Mouse (Mus musculus): ENCODE results near the gene Mgat4e.
"Not testable (repeated sequence)": the region's sequence is repeated elsewhere in the genome, so short reads cannot be mapped to it uniquely, and the experiment has no call there.

Mgat4e gene

DNA sequence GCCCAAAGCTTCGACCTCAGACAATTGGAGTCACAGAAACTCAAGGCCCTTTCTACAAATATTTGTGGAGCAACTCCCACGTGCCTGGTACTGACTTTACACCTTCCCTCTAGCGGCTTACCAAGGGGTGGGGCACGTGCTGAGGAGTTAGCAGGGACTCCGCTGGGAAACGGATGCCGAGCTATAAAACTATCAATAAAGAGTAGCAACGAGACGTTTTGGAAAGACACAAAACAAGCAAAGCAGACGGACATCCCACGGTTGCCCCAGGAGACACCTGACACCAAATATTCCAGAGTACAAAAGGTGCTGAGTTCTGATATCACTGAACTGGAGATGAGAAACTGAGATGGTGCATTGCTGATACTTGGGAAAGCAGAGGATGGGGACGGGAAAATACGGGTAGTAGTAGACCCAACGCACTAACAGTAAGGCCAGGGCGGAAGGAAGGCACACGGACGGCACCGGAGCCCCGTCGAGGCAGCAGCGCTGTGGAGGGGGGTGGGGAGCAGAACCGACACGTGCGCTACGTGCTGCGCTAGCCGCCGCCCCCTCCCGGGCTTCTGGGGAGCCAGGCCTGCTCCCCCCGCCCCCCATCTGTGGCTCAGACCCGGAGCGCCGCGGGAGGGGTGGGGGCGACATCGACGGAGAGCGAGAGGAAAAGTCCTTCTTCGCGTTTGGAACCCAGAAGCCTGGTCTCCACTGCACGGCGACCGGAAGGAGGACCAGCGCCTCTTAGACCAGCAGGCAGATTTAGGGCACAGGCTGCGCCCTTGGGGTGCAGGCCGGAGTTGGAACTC lies 6.6 kb upstream of the Mgat4e start:
- peak; percentile 65 to 68 for DNase-seq

DNA sequence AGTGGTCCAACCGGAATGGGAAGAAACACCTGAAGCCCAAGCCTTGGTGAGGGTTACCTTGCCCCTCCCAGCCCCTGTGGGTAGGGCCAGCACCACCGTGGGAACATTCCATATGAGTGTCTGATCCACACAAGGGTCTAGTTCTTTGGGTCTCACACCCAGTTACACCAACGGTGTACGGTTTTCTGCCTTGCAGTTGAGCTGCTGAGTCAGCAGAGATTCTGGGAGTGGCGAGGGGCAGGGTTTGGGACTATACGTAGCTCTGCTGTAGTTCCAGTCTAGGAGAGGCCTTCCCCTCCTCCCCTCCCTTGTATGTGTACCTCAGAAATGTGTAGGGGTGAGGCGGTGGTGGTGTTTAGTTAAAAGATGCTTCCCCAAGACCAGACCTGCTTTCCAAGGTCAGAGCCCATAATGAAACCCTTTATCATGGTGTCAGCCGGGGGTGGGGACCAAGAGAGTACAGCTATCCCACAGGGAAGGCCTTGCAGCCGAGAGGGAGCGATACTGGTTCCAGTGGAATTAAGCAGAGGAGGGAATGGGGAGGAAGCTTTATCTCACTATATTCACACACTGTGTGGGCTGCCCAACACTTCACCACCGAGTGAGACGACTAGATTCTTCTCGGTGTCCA lies 5.9 kb upstream of the Mgat4e start:
- peak in 1 of 2 experiments; percentile 10 for DNase-seq

DNA sequence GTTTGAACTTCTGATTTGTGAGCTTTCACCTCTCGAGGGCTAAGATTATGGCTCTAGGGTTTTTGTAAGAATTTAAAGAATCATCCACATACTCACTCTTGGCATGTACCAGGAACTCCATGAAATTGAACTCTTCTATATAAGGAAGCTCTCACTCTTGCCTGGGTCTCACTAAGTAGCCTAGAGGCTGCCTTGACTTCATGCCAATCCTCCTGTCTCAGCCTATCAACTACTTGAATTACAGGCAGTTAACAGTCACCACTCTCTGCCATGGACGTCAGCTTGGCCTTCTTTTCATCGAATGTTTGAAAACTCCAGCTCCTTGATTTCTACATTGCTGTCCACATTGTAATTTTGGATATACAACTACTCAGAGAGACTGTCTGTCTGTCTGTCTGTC lies 2.9 kb upstream of the Mgat4e start:
- no peak for DNase-seq

DNA sequence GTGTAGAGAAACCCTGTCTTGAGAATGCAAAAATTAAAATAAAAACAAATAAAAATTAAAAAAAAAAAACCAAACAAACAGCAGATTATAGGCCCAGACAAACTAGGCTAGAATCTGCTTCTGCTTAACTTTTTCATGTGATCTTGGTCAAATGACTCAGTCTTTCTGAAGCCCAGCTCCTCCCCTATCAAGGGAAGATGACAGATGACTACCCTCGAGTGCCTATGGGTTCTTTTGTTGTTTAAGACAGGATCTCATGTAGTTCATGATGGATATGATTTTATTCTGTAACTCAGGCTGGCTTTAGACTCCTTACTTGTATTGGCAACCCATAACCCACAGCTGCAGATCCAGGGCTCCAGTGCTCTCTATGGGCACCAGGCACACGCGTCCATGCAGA lies 2.4 kb upstream of the Mgat4e start:
- DNase-seq, result no peak

DNA sequence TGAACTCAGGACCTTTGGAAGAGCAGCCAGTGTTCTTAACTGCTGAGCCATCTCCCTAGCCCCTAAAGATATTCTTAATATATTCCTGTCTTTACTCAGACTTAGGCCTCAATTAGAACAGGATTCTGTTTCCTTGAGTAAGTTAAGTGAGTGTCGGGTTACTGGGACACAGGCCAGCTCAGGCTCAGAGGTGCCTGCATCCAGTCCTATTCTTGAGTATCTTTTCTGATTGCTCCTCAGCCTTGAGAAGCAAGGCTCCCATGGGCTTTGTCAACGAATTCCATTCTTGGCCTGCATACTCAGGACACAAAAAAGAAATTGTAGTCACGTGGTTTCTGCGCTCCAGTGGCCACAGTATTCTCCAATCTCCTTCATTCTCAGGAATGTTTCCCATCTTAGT lies 1.3 kb downstream of the Mgat4e start:
- DNase-seq, result no peak

DNA sequence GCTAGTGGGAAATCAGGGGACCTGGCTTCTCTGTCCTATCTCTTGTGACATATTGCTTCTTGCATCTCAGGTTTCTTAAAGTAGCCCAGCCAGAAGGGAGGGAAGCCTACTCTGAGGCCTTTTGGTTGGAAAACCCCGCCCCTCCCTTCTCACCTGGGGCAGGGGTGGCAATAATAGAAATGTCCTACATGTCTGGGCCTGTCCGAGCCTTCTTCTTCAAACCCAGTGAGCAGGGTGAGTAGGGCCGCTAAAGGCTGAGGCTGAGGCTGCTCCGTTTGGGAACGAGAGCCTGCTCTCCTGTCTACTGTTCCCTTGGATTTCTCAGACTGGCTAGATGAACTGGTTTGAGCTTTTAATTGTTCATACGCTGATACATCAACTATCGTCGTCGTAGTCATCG lies 8.9 kb downstream of the Mgat4e start:
- DNase-seq, result no peak

DNA sequence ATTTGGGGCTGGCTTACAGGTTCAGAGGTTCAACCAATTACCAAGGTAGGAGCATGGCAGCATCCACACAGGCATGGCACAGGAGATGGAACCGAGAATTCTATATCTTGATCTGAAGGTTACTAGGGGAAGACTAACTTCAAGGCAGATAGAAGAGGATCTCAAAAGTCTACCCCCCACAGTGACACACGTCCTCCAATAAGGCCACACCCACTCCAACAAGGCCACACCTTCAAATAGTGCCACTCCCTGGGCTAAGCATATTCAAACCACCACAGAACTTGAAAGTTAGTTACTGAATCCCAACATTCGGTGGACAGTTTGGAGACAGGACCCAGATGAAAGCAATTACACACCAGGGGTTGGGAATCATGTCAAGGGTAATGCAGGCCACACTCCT lies 14.0 kb downstream of the Mgat4e start:
- no peak for DNase-seq

DNA sequence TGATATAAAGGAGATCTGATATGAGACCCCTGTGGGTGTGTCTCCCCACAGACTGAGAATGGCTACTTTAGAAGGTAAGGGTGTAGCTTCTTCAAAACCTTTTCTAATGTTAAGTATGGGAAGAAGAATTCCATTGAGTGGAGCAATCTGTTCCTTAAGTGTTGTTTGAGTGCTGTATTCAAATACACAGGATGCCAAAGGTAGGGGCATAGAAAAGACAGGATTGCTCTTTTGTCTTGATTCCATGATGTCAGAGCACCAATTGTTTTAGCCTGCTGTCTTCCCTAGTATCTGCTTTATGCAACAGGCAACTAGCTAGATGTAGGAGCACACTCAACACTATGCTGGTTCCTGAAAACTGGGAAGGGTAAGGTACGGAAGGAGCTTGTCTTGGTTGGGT lies 14.4 kb downstream of the Mgat4e start:
- DNase-seq, result no peak

DNA sequence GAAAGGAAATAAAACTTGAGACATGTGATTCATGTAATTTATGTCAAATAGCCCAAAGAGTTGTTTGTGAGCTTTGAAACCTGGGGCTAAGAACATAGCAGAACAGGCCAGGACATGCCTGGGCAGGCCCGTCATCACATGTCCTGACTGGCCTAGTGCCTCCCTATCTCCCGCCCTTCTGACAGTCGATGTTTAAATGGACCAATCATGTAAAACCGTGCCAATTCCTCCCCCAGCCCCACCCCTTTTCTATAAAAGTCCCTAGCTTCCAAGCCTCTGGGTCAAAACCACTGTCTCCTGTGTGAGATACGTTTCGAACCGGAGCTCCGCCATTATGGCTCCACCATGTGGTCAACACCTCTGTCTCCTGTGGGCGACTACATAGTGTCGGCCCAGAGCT lies 15.8 kb downstream of the Mgat4e start:
- not testable (repeated sequence) for DNase-seq

DNA sequence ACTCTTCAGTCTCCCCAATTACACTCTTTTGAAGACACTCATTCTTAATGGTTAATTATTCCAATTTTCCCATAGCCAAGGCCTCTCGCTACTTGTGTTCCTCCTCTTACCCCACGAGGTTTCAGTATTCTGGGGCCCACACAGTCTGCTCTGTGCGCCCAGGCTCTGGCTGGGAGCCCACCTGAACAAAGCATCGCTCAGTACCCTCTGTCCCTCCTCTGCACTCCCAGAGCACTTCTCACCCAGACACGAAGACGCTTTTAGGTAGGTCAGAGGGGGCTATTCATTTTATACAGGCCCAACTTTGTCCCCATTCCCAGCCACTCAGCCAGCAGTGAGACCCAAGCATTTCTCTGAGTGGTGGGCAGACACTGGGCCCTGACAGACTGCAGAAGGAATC lies 18.9 kb downstream of the Mgat4e start:
- DNase-seq, result no peak

DNA sequence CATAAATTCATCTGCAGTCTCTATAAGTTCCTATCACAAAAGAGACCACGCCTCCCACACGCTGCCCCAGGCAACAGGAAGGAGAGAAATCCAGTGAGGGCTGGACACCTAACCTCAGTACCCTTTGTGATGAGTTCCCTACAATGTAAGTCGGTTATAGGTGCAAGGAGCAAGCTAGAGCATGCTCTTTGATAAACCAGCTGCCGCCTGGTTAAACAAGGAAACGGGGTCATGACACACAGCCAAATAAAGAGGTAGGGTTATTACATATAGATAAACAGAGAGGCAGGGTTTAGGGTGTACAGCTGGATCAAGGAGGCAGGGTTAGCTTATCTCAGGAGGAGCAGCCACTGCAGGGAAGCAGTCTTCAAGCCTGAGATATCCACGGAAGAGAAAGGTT lies 22.7 kb downstream of the Mgat4e start:
- no peak for DNase-seq

DNA sequence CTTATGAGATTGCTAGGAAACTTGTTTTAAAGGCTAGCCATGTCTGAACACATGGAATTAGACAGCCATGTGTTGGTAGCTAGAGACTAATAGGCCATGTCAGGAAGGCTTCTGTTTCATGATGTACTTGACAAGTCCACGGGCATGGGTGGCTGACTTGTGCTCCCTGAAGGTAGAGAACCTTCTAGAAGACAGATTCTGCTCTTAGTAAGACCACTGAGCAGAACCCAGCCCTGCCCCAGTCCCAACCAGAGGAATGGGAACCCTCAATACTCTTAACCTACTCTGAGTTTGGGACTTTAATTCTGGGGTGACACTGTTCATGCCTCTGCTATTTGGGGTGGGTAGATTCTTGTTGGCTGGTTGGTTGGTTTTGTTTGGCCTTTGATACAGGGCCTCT lies 24.5 kb downstream of the Mgat4e start:
- DNase-seq, result no peak

DNA sequence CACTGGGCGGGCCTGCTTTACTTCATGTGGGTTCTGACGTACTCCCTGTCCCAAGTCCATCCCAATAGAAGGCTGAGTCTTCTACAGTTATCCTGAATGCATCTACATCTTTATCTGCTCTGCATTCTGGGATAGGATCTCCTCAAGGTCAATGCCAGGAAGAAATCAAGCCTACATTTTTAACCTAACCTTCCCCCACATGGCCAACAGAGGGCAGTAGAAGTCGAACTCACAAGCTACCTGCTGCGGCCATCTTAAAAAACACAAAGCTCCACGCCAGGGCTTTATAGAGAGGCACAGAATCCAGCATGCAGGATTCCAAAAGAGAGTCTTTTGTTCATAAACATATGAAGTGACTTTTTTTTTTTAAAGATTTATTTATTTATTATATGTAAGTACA lies 25.1 kb downstream of the Mgat4e start:
- DNase-seq, result no peak

DNA sequence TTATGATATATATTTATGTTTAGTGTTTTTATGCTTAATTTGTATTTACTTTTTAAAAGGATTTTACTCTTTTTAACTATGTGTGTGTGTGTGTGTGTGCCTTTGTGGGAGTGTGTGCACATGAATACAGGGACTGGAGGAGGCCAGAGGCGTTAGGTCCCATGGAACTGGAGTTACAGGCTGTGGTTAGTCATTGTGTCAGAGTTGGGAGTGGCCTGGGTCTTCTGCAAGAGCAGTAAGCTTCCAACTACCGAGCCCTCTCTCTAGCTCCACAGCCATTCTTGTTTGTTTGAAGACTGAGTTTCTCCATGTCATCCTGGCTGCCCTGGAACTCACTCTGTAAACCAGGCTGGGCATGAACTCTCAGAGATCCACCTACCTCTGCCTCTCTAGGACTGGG lies 27.2 kb downstream of the Mgat4e start:
- DNase-seq, result no peak

DNA sequence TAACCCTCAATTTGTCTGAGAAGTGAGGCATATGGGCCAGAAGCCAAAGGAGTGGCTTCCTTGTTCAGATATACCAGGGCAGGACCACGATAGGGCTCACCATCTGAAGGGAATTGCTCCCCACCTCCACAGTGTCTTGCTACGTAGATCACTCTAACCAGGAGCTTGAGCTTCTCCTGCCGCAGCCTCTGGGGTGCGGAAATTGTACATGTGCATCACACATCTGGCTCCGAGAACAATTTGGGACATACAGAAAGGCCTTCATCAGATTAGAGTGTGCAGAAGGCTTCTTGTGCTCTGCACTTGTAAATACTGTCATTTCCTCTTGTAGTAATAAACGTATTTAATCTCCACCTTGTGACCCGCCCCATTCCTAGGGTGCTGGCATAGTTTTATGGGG lies 28.3 kb downstream of the Mgat4e start:
- DNase-seq, result no peak

DNA sequence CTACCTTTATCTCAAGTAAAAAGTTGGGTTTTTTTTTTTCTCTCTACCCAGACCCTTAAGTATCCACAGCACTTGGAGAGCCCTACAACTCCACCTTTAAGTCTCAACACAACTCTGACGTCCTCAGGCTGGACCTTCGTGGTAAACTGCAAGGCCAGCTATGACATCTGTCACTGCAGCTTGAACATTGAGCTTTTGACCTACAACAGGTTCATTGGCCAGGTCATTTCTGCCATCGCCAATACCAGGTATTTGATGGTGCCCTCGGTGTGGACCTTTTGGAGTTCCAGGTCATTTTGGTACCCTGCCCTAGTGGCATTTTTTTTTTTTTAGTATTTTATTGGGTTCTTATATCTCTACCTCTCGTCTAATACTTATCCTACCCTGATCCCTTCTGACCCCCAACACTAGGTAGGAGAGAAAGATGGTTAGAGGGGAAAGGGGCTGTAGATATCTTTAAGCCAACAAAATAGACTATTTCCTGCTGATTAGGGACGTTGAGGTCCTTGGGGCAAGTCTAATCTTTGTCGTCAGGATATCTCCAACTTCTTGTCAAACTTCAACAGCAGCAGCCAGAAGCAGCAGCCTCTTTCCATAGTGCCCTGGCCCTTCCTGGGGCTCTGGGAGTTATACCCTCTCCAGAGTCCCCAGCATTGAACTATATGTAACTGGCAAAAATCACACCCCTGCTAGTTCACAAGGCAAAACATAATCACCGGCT lies 29.3 kb downstream of the Mgat4e start:
- DNase-seq, result no peak

DNA sequence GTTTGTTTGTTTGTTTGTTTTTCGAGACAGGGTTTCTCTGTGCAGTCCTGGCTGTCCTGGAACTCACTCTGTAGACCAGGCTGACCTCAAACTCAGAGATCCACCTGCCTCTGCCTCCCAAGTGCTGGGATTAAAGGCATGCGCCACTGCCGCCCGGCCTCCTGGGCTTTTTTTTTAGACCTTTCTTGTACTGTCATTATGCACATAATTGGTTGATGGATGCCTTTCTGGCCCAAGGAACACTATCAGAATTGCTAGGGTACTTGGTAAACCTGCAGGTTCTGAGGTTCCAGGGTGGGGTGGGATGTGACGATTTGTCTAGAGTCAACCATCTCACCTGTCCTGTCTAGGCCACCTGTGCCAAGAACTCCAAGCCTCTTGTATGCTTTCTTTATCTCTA lies 30.3 kb downstream of the Mgat4e start:
- DNase-seq, result not testable (repeated sequence)

DNA sequence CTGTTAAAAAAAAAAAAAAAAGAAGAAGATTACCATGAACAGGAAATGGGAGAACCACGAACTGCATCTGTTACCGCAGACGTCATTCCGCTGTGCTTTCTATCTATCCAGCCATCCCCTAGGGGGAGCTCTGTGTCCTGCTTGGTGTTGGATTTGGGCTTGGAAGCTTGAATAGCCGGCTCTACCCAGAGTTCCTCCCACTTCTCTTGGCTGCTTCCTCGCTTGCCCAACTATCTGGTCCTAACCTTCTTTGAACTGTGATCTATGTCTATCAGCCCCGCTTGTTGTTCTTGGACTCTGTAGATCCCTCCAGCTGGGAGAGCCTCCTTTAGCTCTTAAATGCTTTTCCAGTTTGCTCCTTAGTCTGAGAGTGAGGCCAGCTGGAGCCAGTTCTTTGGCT lies 30.8 kb downstream of the Mgat4e start:
- peak; percentile 53 to 74 for DNase-seq

DNA sequence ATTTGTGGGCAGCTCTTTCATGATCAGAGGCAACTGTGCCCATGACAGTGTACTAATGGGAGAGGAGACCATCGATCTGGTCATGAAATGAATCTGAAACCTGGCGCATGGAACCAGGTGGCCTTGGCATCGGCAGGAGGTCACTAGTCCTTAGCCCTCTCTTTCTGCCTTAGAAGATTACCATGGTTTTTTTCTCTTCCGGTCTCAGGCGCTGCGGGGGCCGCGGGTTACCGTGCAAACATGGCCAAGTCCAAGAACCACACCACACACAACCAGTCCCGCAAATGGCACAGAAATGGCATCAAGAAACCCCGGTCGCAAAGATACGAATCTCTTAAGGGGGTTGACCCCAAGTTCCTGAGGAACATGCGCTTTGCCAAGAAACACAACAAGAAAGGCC lies 31.6 kb downstream of the Mgat4e start:
- DNase-seq, result not testable (repeated sequence)

DNA sequence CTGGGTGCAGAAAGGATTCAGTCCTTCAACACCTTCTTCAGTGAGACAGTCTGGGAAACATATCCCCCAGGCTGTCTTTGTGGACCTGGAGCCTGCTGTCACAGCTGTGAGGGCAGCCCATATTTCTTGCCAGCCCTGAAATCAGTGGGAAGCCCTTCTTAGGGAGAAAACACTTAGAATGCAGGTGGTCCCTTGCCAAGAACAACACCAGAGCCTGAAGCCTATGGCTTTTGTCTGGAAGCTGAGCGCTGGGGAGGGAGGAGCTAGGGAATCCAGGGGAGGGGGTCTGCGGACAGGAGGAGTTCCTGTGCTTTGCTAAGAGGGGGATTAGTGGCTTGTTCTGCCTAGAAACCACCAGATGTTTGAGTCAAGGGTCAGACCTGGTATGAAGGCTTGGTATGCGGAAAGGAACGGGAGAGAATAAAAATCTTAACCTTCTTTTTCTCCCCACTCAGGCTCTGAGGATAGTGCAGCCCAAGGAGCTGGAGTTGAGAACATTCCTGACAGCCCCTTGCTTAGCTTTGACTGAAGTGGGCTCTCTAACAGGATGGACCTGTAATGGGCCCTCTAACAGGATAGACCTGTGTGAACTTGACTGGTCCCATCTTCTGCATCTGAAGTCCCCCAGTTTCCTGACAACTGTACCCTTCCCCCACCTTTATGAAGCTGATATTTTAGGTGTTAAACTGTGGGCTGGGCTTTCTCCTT lies 32.8 kb downstream of the Mgat4e start:
- DNase-seq, result no peak

DNA sequence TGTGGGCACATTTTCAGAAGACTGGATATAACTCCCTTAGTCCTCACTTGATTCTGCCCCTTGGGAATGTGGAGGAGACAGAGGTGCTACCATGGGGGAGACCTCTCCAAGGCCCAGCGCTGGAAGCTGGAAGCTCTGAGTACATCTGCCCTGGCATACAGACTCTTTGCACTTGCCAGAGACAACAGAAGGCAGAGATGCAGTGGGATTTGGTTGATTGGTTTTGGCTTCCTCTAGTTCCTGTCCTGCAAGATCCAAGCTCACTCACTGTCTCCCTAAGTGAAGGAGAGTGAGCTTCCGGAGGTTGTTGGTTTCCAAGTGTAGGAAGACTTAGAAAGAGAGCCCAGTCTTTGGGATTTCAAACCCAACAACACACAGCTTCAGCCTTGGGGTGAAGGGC lies 33.6 kb downstream of the Mgat4e start:
- DNase-seq, result no peak

DNA sequence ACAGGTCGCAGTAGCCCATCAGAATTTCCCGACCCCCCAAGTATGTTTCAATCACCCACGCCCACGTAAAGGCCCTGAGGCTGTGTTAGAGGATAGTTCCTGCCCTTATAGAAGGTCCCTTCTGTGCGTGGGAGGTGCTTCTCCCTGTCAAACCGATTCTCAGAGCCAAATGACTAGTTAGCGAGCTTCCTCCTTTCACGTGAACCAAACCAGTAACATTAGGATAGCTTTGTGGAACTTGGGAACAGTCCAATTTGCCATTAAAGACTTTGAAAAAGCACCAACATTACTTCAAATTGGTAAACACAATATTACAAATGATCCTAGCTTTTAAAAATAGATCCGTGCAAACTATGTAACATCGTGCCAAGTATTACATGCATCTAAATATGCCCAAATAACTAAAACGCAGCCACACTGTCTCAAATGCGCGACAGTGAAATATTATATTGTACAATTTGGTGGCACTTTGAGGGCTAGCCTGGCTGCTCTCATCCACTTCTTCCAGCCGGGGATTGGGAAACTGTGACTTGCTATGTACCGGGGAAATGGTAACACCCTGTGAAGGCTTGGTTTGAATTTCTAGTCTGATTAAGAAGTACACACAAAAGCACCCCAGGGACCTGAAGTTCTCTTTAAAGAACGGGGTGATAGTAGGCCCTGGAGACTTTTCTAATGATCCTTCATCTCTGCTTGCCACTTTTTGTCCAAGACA lies 35.4 kb downstream of the Mgat4e start:
- DNase-seq, result no peak

All from thymus, adult 18-20 months (tissue).